20 mouse cellular contexts compared by ENCODE assay signal in genomic region chr17:62775401-62775800, GRCm38 (mm10).
DNase-seq lines count a peak whose midpoint lies in the region; ATAC-seq and TF ChIP-seq lines count a peak whose summit lies in the region.
"Had no signal": no experiment of that assay in that cellular context is flagged by ENCODE, and none has a peak within 500 bp of the region (broad histone marks: within the 10 kb centered on the region; RNA-seq: fewer than 3 reads in every experiment).

No protein-coding gene starts in this region.

- H3K9me3 ChIP-seq in stomach, postnatal 0 days (ENCODE audit: control insufficient read depth, low read length), result no peaks in the 10 kb centered on the region
- H3K9me3 ChIP-seq: embryonic facial prominence, embryonic 13.5 days; forebrain, embryonic 13.5 days; heart, embryonic 15.5 days; hindbrain, embryonic 10.5 days had no signal

- no peak for DNase-seq in frontal cortex, postnatal 10 days (ENCODE audit: low spot score in 2 of 2)
- DNase-seq in 3T3-L1 (ENCODE audit: low read depth, low spot score), result peak; percentile 47
- peak; percentile 10 for DNase-seq in stomach, postnatal 0 days (ENCODE audit: low spot score)
- DNase-seq in layer of hippocampus, adult 9-11 months, result no peak
- DNase-seq in urinary bladder, postnatal 10 days (ENCODE audit: low spot score), result no peak
- DNase-seq: adrenal gland, postnatal 10 days; cerebellum, adult 11-12 months; cerebellum, adult 9-10 months; cerebellum, postnatal 25 days; forebrain, postnatal 0 days; heart, adult 2 months; heart, postnatal 14 days had no signal

- no peak overlapping the region; the same call in 1 of the 2 replicates for H3K27ac ChIP-seq in stomach, postnatal 0 days (replicated peaks)
- H3K27ac ChIP-seq: embryonic facial prominence, embryonic 13.5 days; forebrain, embryonic 13.5 days; heart, adult 2 months; heart, embryonic 15.5 days; hindbrain, embryonic 10.5 days; hindbrain, embryonic 14.5 days had no signal

- no peaks in the 10 kb centered on the region for H3K36me3 ChIP-seq in myocyte (ENCODE audit: control insufficient read depth, insufficient read depth)
- H3K36me3 ChIP-seq in stomach, postnatal 0 days (ENCODE audit: control insufficient read depth, insufficient read depth, low read length), result no peaks in the 10 kb centered on the region
- H3K36me3 ChIP-seq: embryonic facial prominence, embryonic 13.5 days; heart, embryonic 15.5 days had no signal

- H3K27me3 ChIP-seq in myocyte (ENCODE audit: control insufficient read depth, insufficient read depth, insufficient read length), result no peaks in the 10 kb centered on the region
- H3K27me3 ChIP-seq in stomach, postnatal 0 days (ENCODE audit: control insufficient read depth, insufficient read depth, low read length), result no peaks in the 10 kb centered on the region
- H3K27me3 ChIP-seq: embryonic facial prominence, embryonic 13.5 days; forebrain, embryonic 13.5 days; heart, embryonic 15.5 days had no signal

- H3K4me2 ChIP-seq in myocyte (ENCODE audit: low read depth), result peak overlapping the region; percentile 54
- H3K4me2 ChIP-seq in stomach, postnatal 0 days (replicated peaks; ENCODE audit: low read depth), result no peak overlapping the region
- H3K4me2 ChIP-seq: embryonic facial prominence, embryonic 13.5 days; forebrain, embryonic 13.5 days; heart, embryonic 11.5 days; heart, embryonic 15.5 days; hindbrain, embryonic 14.5 days had no signal

- no peak overlapping the region for H3ac ChIP-seq in myocyte (ENCODE audit: control insufficient read depth, insufficient read length)

- TF ChIP-seq CTCF in stomach, postnatal 0 days (IDR thresholded peaks at IDR 0.05; ENCODE audit: low read depth), result no peak

- H3K79me2 ChIP-seq in myocyte (ENCODE audit: control insufficient read depth, insufficient read depth), result no peaks in the 10 kb centered on the region

- H3K9ac ChIP-seq in stomach, postnatal 0 days (ENCODE audit: low read length), result no peak overlapping the region
- H3K9ac ChIP-seq: embryonic facial prominence, embryonic 13.5 days; forebrain, embryonic 13.5 days; forebrain, postnatal 0 days; heart, embryonic 15.5 days; hindbrain, embryonic 14.5 days had no signal

- no peak overlapping the region for H3K4me3 ChIP-seq in myocyte
- no peak overlapping the region for H3K4me3 ChIP-seq in stomach, postnatal 0 days (ENCODE audit: low read depth, low read length)
- H3K4me3 ChIP-seq: embryonic facial prominence, embryonic 13.5 days; forebrain, embryonic 13.5 days; heart, adult 2 months; heart, embryonic 15.5 days; hindbrain, embryonic 10.5 days had no signal

- peak; percentile 87 for ATAC-seq in frontal cortex, adult (ENCODE audit: low TSS enrichment)
- no peak for ATAC-seq in stomach, postnatal 0 days (ENCODE audit: low FRiP score, low TSS enrichment)
- ATAC-seq: forebrain, embryonic 13.5 days; forebrain, postnatal 0 days had no signal

- 78% methylated on average over 5 of the region's 5 CpGs for WGBS in stomach, postnatal 0 days

- TF ChIP-seq POLR2A in myocyte (IDR thresholded peaks at IDR 0.05; ENCODE audit: insufficient read length, low read depth), result no peak

- H3K4me1 ChIP-seq in stomach, postnatal 0 days (replicated peaks; ENCODE audit: control insufficient read depth, insufficient read depth), result 0 out of 2 replicates have a peak, but pooled peaks cover 4% of the 10 kb centered on the region

- TF ChIP-seq EP300 in stomach, postnatal 0 days (optimal IDR thresholded peaks at IDR 0.05), result no peak

TF ChIP-seq in myocyte, 11 proteins besides CTCF, POLR2A, EP300 and RAD21:
- TF ChIP-seq MAX (IDR thresholded peaks at IDR 0.05; ENCODE audit: low read depth), result no peak
- TF ChIP-seq USF1 (IDR thresholded peaks at IDR 0.05; ENCODE audit: low read depth), result no peak
- no peak for TF ChIP-seq TCF3 (IDR thresholded peaks at IDR 0.05; ENCODE audit: insufficient read length, low read depth)
- TF ChIP-seq CEBPB (IDR thresholded peaks at IDR 0.05; ENCODE audit: insufficient read depth, poor library complexity, severe bottlenecking), result 0 out of 2 replicates have a peak, but pooled peaks have one; percentile 59
- TF ChIP-seq SRF (IDR thresholded peaks at IDR 0.05; ENCODE audit: control insufficient read depth, insufficient read length, low read depth), result no peak

Comparison
In these comparisons a context has a peak if more than half of its experiments do, and no peak if none do; other contexts are left out.
1. DNase-seq: peak in 3T3-L1 (single experiment) and stomach, postnatal 0 days (single experiment); none in frontal cortex, postnatal 10 days (0 of 2), layer of hippocampus, adult 9-11 months (single experiment) and urinary bladder, postnatal 10 days (single experiment).